Mouse (Mus musculus) ES-Bruce4 (cell line): ENCODE results near the gene Wfdc5.

ENCODE experiments used
- CTCF ChIP-seq: IDR thresholded peaks from one replicate; pipeline ENCODE4 v1.8.1; 2011; ENCODE audit warnings: low read depth, low read length
- POLR2A ChIP-seq: IDR thresholded peaks from one replicate; pipeline ENCODE4 v1.8.1; 2011; ENCODE audit warnings: low read length; ENCODE audit not compliant: insufficient read depth

- TF ChIP-seq CTCF (no peak), POLR2A (no peak)
Observed at GRCm38 (mm10) chr2:164131586-164131985, 51.0 kb downstream of the Wfdc5 start.
